Mouse (Mus musculus) adipocyte (in vitro differentiated cells): ENCODE data around the gene Usp4.

Experiments
- DNase-seq: peaks from one replicate; pipeline ENCODE4 v3.0.0-alpha.2; 2016; ENCODE audit warnings: low spot score

The Usp4 gene

GRCm38 (mm10) chr9:108342301-108342831 lies 5.3 kb upstream of the Usp4 start:
- DNase-seq = peak; percentile 94

GRCm38 (mm10) chr9:108343331-108343730 lies 4.3 kb upstream of the Usp4 start:
- DNase-seq = peak; percentile 21

DNA sequence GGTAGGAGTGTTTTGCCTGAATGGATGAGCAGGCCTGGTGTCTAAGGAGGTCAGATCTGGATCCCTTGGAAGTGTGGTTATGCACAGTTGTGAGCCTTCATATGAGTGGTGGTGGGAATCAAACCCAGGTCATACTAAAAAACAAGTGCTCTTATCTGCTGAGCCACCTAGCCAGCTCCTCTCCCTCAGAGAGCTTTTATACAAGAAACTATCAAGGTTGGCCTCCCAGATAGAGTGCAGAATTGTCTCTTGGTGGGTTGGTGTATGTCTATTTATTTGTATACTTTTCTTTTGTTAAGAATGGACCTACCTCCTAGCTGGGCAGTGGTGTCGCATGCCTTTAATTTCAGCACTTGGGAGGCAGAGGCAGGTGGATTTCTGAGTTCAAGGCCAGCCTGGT lies 3.8 kb upstream of the Usp4 start:
- no peak for DNase-seq

- no peak for DNase-seq
Observed at GRCm38 (mm10) chr9:108344471-108344870, 3.2 kb upstream of the Usp4 start.

DNA sequence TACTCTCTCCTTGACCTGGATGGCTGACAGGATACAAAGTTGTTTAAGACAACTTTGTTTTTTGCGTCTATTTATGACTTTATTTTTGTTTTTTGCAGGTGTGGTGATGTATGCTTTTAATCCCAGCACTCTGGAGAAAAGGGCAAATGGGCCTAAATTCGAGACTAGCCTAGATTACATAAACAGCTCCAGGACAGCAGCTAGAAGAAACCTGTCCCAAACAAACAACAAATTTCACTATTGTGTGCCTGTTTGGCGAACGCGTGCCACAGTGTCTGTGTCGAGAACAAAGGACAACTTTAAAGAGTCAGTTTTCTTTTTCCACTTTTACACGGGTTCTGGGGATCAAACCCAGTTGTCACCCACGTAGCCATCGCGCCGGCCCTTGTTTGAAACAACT lies 629 bp upstream of the Usp4 start:
- DNase-seq = peak; percentile 63

- peak; percentile 23 for DNase-seq
Observed at GRCm38 (mm10) chr9:108348290-108348680, 632 bp downstream of the Usp4 start.

GRCm38 (mm10) chr9:108349727-108350126 lies 2.1 kb downstream of the Usp4 start:
- DNase-seq = no peak

GRCm38 (mm10) chr9:108378234-108378633 lies 30.6 kb downstream of the Usp4 start:
- DNase-seq = no peak

GRCm38 (mm10) chr9:108378736-108379135 lies 31.1 kb downstream of the Usp4 start:
- no peak for DNase-seq

DNA sequence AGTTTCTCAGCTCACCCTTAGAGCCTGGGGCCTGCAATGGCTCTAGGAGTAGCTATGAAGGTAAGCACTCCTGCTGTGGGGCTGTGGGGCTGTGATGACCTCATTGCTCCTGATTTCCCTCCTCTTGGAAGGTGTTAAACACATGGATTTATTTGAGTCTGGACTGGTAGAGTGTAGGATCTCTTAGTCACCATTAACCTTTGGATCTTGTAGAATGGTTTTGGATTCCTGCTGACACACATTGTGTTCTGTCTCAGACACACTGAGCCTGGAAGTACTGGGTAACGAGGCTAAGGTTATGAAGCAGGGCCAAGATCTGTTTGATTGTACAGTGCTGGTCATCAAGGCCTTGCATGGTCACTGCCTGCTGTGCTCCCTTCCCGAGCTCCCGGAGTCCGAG lies 31.6 kb downstream of the Usp4 start:
- peak; percentile 10 for DNase-seq

GRCm38 (mm10) chr9:108381382-108381781 lies 33.7 kb downstream of the Usp4 start:
- DNase-seq = no peak

DNA sequence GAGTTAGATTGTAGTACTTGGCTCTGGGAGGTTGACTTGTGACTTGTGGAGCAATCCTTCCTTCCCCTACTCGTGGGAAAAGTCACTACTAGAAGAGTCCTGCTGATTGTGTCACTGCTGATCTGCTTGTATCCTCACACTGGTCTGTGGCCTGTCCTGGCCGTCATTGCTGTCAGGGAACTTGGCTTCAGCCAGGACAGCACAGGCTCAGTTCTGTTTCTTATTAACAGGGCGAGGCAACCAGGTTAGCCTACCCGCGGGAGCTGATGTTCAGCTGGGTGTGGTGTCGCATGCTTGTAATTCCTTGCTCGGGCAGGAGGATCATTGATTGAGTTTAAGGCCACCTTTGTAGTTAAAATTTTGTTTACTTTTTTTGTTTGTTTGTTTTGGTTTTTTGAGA lies 37.4 kb downstream of the Usp4 start:
- peak; percentile 14 for DNase-seq

DNA sequence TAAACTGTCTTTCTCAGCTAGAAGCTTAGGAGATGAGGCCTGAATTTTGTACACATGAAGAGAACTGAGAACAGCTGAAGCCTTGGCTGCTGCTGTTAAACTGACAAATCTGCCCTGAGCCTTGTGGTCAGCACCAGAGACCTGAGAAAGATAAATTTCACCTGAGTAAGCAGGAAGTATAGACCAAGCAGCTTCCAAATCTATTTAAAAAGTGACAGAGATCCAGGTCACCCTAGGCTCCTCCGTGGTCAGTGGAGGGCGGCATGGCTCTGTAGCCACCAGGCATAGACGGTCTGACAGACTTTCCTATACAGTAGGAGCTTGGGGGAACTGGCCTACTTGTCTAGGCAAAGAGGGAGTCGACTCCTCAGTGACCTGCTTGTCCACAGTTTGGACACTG lies 39.2 kb downstream of the Usp4 start:
- DNase-seq = no peak

GRCm38 (mm10) chr9:108388601-108389000 lies 40.9 kb downstream of the Usp4 start:
- DNase-seq = no peak

GRCm38 (mm10) chr9:108389220-108389619 lies 41.6 kb downstream of the Usp4 start:
- DNase-seq = no peak

DNA sequence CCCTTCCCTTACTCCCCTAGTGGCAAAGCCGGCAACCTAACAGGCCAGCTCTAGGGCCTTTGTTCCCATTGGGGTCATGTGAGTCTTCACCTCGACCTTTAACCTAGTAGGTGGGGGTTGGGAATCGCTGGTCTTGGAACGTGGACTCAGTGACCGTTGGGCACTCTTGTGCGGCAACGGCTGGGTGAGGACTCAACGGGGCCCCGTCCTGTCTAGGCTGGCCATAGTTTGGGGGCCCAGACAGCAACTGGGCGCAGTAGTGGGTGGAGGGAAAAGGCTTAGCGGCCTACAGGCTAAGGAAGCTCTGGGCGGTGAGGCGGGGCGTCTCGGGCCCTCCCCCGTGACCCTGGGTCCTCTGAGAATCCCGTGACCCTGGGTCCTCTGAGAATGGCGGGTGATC lies 45.0 kb downstream of the Usp4 start, which contains the start of gene 1700102P08Rik:
1700102P08Rik (plus strand) TSS at position 130 of the 400 bp plus-strand sequence.
- no peak for DNase-seq

- no peak for DNase-seq
Observed at GRCm38 (mm10) chr9:108394191-108394590, 46.5 kb downstream of the Usp4 start.

GRCm38 (mm10) chr9:108395427-108395826 lies 47.8 kb downstream of the Usp4 start:
- no peak for DNase-seq

GRCm38 (mm10) chr9:108398324-108398723 lies 50.7 kb downstream of the Usp4 start:
- DNase-seq = no peak

DNA sequence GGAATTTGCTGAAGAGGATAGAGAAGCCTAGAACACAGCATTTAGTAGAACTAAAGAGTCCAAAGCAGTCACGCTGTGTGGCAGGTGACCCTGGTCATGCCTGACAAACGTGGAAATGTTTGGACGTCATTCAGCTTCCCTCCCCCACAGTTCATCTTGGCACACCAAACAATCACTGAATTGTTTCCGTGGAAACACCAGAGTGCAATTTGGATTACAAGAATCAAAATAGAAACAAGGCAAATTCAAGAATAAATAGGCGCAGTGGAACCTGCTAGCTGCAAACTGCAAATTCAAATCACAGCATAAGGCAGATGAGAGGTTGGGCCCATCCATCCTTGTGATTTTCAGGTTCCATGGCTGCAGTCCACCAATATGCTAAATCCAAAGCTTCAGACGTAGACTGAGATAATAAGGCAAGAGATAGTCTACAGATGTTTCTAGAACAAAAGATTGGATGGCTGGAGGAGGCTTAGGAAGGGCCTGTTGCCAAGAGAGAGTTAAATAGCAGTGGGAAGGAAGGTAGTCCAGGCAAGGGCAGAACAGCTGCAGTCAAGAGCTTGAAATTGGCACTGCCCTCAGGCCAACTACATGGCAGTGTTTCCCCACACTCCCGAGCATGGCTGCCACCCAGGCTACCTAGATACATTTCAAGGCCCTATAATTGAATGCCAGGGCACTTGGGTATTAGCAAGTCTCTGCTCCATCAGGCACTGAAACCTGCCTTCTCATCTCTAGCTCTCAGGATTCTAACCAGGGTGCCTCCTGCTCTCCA lies 53.7 kb downstream of the Usp4 start:
- DNase-seq = peak; percentile 10

- no peak for DNase-seq
Observed at GRCm38 (mm10) chr9:108403081-108403480, 55.4 kb downstream of the Usp4 start.

DNA sequence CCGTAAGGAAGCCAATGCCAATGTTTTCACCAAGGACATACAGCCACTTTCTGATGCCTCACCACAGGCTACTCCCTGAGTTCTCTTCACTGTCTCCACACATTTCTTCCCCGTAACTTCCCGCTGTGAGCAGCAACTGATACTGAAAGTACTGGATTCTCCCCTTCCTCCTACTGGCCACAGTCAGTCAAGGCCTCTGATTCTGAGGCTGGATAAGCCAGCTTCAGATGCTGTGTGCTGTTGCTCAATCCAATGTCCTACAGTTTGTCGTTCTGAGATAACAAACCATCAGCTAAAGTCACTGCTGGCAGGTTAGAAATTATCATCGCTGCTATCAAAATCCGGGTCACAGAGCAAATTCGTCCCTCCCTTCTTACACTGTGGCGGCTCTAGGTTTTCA lies 56.8 kb downstream of the Usp4 start:
- no peak for DNase-seq

- no peak for DNase-seq
Observed at GRCm38 (mm10) chr9:108409535-108409934, 61.9 kb downstream of the Usp4 start.

DNA sequence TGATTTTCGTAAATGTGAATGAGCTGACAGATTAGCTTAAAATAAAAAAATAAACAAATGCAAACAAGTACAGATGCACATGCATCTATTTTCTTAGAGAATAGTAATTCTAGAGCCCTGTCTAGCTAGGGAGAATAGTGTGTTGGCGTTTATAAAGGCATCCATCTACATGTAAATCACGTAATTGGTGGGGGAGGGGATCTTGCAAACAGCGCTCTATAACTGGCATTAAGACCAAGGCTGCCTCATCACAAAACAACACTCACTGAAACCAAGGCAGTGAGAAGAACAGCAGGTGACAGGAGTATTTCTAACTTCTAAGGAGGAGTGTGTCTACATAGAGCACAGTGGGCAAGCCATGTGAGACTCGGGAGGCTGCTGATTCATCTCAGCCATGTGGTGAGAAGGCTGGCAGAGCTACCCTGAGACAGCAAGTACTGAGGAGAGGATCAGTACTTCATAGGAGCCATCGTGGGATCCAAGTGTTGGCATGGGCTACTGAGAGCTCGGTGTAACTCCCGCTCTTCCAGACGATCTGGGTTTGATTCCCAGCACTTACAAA lies 63.8 kb downstream of the Usp4 start:
- no peak for DNase-seq
